Mouse (Mus musculus): ENCODE measurements at regions not wholly inside any gene's neighbourhood (a gene's known extent, or its start where the extent isn't known, plus 50 kb on each side); places are given as distances from the start of the nearest gene placed in this dataset.

- DNase-seq: peak; percentile 4
Observed at GRCm38 (mm10) chr4:81005507-81006328, 95.3 kb downstream of the Lurap1l start.

- DNase-seq: no peak
Observed at GRCm38 (mm10) chr4:81006546-81006945, 96.1 kb downstream of the Lurap1l start.

- no peak for DNase-seq
Observed at GRCm38 (mm10) chr4:81021850-81022249, 111.4 kb downstream of the Lurap1l start.

- no peak for DNase-seq
Observed at GRCm38 (mm10) chr4:81023436-81023983, 113.1 kb downstream of the Lurap1l start.

GRCm38 (mm10) chr4:81027558-81027957 is 117.1 kb downstream of the Lurap1l start:
- DNase-seq: no peak

- no peak for DNase-seq
Observed at GRCm38 (mm10) chr4:81030671-81031070, 120.2 kb downstream of the Lurap1l start.

GRCm38 (mm10) chr4:81037336-81037902 is 127.0 kb downstream of the Lurap1l start:
- DNase-seq: no peak

- DNase-seq: no peak
Observed at GRCm38 (mm10) chr4:81058227-81058626, 147.8 kb downstream of the Lurap1l start.

- DNase-seq: no peak
Observed at GRCm38 (mm10) chr4:81058809-81059208, 148.4 kb downstream of the Lurap1l start.

GRCm38 (mm10) chr4:81059356-81059755 is 148.9 kb downstream of the Lurap1l start:
- DNase-seq: no peak

- DNase-seq: no peak
Observed at GRCm38 (mm10) chr4:81082290-81082947, 172.0 kb downstream of the Lurap1l start.

GRCm38 (mm10) chr4:81085188-81085587 is 174.7 kb downstream of the Lurap1l start:
- no peak for DNase-seq

- DNase-seq: no peak
Observed at GRCm38 (mm10) chr4:81096581-81096980, 186.1 kb downstream of the Lurap1l start.

GRCm38 (mm10) chr4:81097597-81097996 is 187.2 kb downstream of the Lurap1l start:
- DNase-seq: no peak

- no peak for DNase-seq
Observed at GRCm38 (mm10) chr4:81101049-81101448, 190.6 kb downstream of the Lurap1l start.

GRCm38 (mm10) chr4:81111307-81111706 is 200.9 kb downstream of the Lurap1l start:
- DNase-seq: no peak

- no peak for DNase-seq
Observed at GRCm38 (mm10) chr4:81116411-81116810, 206.0 kb downstream of the Lurap1l start.

GRCm38 (mm10) chr4:81124155-81124554 is 213.7 kb downstream of the Lurap1l start:
- DNase-seq: no peak

- DNase-seq: no peak
Observed at GRCm38 (mm10) chr4:81129874-81130273, 219.4 kb downstream of the Lurap1l start.

- no peak for DNase-seq
Observed at GRCm38 (mm10) chr4:81173111-81173510, 262.7 kb downstream of the Lurap1l start.

- DNase-seq: no peak
Observed at GRCm38 (mm10) chr4:81177443-81178041, 265.1 kb downstream of the Mpdz start.

GRCm38 (mm10) chr4:81178047-81178781 is 264.4 kb downstream of the Mpdz start:
- no peak for DNase-seq
